Mouse (Mus musculus): Measurements from ENCODE around the gene Dcaf17.

Gene Dcaf17

GRCm38 (mm10) chr2:71056115-71056835 is 1.1 kb downstream of the Dcaf17 start:
- DNase-seq: no peak

DNA sequence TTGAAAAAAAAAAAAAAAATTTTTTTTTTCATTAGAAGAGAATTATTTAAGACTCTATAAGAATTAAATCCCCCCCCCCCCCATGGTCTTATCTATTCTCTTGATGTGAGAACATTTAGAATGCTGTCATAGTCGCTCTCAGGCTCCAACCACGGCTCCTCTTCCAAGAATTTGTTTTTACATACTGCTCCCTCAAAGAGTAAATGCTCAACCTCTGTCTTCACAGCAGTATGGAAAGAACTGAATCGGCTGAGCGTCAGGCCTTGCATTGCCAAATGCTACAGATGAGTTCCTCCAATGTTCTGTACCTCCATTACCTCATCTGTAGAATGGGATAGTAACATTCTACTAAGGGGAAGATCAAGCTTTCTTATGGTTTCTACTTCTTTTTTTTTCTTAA is 16.5 kb downstream of the Dcaf17 start:
- no peak for DNase-seq

GRCm38 (mm10) chr2:71073330-71073729 is 18.2 kb downstream of the Dcaf17 start:
- DNase-seq: no peak

DNA sequence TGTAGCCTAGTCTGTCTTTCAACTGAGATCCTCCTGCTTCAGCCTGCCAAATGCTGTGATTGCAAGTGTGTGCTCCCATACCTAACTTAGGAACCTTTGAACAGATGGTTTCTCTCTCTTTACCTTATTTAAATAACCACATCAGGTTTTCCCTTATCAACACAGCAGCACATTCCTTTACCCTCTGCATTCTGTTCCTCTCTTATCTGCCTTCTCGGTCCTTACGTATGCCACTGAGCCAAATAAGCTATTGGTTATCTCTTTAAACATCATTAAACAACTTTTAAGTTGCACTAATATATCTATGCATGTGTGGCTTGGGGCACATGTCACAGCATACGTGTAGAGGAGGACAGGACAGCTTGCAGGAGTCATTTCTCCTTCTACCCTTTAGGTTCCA is 18.7 kb downstream of the Dcaf17 start:
- no peak for DNase-seq

- DNase-seq: no peak
Measured at GRCm38 (mm10) chr2:71082416-71082815, 27.3 kb downstream of the Dcaf17 start.

GRCm38 (mm10) chr2:71083454-71084193 is 28.5 kb downstream of the Dcaf17 start:
- DNase-seq: no peak

GRCm38 (mm10) chr2:71089766-71090165 is 34.6 kb downstream of the Dcaf17 start:
- DNase-seq: no peak

DNA sequence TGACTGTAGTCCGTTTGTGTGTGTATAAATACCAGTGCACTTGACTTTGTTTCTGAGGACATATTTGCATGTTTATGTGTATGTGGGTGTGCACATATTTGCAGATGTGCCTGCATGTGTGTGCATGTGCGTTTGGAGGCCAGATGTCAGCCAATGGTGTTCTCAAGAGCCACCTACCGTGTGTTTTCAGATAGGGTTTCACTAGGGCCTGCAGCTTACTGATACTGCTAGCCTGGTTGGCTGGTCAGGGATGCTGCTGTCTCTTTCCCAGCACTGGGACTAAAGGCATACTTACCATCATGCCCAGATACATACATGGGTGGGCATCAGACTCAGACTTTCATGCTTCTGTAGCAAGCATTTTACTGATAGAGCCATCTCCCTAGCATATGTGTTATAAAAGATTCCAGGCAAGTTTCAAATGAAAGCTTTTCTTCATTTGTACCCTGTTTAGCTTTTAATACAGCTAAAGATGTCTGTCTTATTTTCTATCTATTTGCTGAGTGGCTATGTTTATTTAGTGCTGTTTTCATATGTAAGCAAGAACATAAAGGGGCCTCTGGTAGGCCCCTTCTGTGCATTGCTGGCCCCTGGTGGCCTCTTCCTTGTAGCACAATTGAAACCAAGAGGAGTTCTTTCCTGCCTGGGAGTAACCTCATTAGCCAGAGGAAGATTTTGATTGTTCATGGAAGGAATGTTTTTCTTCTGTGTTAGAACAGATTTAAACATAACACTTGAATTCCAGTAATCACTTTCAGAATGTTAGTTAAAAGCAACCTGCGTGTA is 35.7 kb downstream of the Dcaf17 start:
- DNase-seq: peak; percentile 63

DNA sequence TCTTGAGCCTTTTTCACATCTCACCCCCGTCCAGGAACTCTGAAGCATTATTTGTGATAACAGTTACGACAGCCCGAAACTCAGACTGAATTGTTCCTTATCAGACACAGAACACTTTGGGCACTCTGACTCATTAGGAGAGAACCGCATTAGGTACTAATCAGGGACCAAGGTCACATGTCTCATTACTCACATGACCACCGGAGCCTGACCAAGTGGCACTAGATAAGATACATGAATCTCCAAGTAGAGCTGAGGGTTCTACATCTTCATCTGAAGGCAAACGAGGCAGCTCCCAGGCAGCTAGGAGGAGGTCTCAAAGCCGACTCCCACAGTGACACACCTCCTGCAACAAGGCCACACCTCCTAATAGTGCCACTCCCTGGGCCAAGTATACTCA is 41.0 kb downstream of the Dcaf17 start:
- DNase-seq: peak; percentile 66

GRCm38 (mm10) chr2:71102621-71103291 is 47.6 kb downstream of the Dcaf17 start:
- no peak for DNase-seq

DNA sequence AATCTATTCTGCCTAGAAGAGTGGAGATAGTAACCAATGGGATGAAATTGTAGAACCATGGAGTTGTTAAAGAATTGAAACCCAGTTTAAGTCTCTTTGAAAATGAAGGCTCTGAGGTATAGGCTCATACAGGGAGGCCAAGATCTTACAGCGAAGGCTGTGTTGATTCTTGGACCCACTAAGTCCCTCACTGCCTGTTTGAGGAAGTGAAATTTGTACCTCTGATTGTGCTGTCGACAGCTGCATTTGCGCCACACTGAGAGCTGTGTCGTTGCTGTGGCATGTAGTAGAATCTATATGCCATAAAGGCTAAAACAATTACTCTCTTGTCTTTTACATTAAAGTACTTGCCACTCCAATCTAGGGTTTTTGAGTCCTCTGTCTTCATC is 48.2 kb downstream of the Dcaf17 start:
- no peak for DNase-seq

GRCm38 (mm10) chr2:71104696-71105095 is 49.6 kb downstream of the Dcaf17 start:
- no peak for DNase-seq

GRCm38 (mm10) chr2:71105469-71106215 is 50.5 kb downstream of the Dcaf17 start:
- DNase-seq: no peak

DNA sequence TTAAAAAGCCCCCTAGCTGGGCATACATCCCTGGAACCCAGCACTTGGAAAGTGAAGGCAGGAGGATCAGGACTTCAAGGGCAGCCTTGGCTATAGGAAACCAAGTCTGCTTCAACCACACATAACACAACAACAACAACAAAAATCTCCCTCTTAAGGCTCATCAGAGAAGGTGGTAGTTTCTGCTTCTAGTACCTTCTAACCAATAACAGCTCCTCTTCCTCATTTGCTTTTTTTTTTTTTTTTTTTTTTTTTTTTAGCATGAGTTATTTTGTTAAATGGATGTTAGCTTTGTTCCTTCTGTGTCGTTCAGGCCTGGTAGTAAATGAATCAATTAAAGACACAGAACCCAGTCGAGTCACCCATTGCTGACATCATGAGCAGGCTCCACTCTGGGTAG is 52.1 kb downstream of the Dcaf17 start:
- no peak for DNase-seq

DNA sequence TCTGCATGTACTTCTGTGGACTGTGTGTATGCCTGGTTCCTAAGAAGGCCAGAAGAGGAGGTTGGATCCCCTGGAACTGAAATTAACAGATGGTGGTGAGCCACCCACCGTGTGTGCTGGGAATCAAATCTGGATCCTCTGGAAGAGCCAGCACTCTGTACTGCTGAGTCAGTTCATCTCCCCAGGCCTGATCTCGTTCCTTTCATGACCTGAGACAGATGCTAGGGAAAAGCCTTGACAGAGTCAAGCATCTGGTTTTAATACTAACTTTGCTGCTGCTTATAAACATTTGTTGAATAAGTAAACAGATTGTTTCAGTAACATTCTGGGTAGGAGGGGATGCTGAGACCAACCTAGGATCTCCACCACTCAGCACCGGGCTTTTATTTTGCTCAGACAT is 53.4 kb downstream of the Dcaf17 start:
- no peak for DNase-seq

GRCm38 (mm10) chr2:71113489-71114171 is 58.5 kb downstream of the Dcaf17 start:
- DNase-seq: no peak

- peak; percentile 15 for DNase-seq
Measured at GRCm38 (mm10) chr2:71116151-71116550, 61.0 kb downstream of the Dcaf17 start.

GRCm38 (mm10) chr2:71117797-71118708 is 62.9 kb downstream of the Dcaf17 start, which contains the start of gene Cybrd1:
Gene Cybrd1, plus strand, starts transcription at chr2:71117923.
- DNase-seq: peak; percentile 12

DNA sequence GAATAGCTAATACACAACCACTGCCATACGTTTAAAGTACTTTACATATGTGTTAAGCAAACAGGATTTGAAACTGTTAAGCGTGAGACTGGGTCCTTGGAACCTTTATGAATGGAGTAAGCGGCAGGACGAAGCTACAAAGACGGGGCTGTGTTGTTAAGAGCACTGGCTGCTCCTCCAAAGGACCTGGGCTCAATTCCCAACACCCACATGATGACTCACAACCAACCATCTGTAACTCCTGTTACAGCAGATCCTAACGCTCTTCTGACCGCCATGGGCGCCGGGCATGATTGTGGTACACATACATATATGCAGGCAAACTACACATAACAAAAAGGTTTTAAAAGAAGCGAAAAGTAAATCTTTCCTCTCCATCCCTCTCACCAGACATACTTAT is 65.7 kb downstream of the Dcaf17 start:
- no peak for DNase-seq

DNA sequence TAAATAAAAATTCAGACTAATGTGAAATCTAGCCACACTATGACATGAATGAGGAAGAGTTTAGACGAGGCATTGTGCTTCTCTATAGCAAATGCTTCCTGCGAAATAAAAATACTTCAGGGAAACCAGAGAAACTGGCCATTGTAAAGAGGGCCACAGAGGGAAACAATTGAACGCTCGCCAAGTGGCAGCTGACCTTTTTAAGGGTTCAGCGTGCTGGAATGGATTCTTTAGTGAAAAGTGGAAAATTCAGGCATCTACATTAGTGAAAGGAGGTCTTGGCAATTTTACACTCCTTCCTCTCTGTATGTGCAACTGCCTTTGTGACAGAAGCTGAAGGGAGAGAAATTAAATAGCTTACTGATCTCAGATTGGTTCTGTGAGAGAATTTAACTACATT is 66.3 kb downstream of the Dcaf17 start:
- DNase-seq: no peak
